Mouse (Mus musculus): ENCODE results near the gene Efs. TPM values are rescaled to one million over a fixed set of nuclear protein-coding genes. Genes with fewer than 3 reads are reported as not detected.

The Efs gene
- polyA plus RNA-seq, 1 experiment from 2014 or later: 11.7 TPM

- 17% methylated on average over 10 of the region's 10 CpGs for WGBS
- peak overlapping the region; percentile 98 for H3K9ac ChIP-seq (ENCODE audit: low read depth, low read length)
- H3K4me2 ChIP-seq (ENCODE audit: low read length): peak overlapping the region; percentile 96
- H3K4me3 ChIP-seq (ENCODE audit: low read depth, low read length): peak overlapping the region; percentile 78
- no peaks in the 10 kb centered on the region for H3K9me3 ChIP-seq (replicated peaks; ENCODE audit: control insufficient read depth, low read length, poor library complexity, severe bottlenecking)
- H3K27me3 ChIP-seq (ENCODE audit: control insufficient read depth, insufficient read depth, low read depth, low read length): no peaks in the 10 kb centered on the region
- ATAC-seq: peak; percentile 15; the same call in 1 of the 2 replicates
- H3K36me3 ChIP-seq (ENCODE audit: control insufficient read depth, insufficient read depth, low read length): peaks cover 2% of the 10 kb centered on the region; the same call in 1 of the 2 replicates
- H3K27ac ChIP-seq (ENCODE audit: low read length): peak overlapping the region; percentile 93
- H3K4me1 ChIP-seq (ENCODE audit: control insufficient read depth, insufficient read depth, low read length): peaks cover 20% of the 10 kb centered on the region
Measured at GRCm38 (mm10) chr14:54913343-54913742, 12.6 kb downstream of the Efs start.

GRCm38 (mm10) chr14:54912886-54913285 lies 13.0 kb downstream of the Efs start, which contains the start of gene Slc22a17:
Slc22a17 (minus strand) TSS chr14:54913132.
- WGBS: 0% methylated on average over 18 of the region's 28 CpGs
- H3K4me1 ChIP-seq (ENCODE audit: control insufficient read depth, insufficient read depth, low read length): peaks cover 20% of the 10 kb centered on the region
- H3K36me3 ChIP-seq (ENCODE audit: control insufficient read depth, insufficient read depth, low read length): peaks cover 7% of the 10 kb centered on the region
- H3K27ac ChIP-seq (ENCODE audit: low read length): peak within 1 kb of the TSS; percentile 93
- no peaks in the 10 kb centered on the region for H3K27me3 ChIP-seq (ENCODE audit: control insufficient read depth, insufficient read depth, low read depth, low read length)
- peak within 1 kb of the TSS; percentile 96 for H3K4me2 ChIP-seq (ENCODE audit: low read length)
- peak within 1 kb of the TSS; percentile 98 for H3K9ac ChIP-seq (ENCODE audit: low read depth, low read length)
- peak; percentile 97 for ATAC-seq
- no peaks in the 10 kb centered on the region for H3K9me3 ChIP-seq (replicated peaks; ENCODE audit: control insufficient read depth, low read length, poor library complexity, severe bottlenecking)
- peak within 1 kb of the TSS; percentile 78 for H3K4me3 ChIP-seq (ENCODE audit: low read depth, low read length)

- H3K27ac ChIP-seq (ENCODE audit: low read length): peak overlapping the region; percentile 93
- H3K4me3 ChIP-seq (ENCODE audit: low read depth, low read length): peak overlapping the region; percentile 78
- peaks cover 12% of the 10 kb centered on the region for H3K36me3 ChIP-seq (ENCODE audit: control insufficient read depth, insufficient read depth, low read length)
- no peaks in the 10 kb centered on the region for H3K27me3 ChIP-seq (ENCODE audit: control insufficient read depth, insufficient read depth, low read depth, low read length)
- H3K9ac ChIP-seq (ENCODE audit: low read depth, low read length): peak overlapping the region; percentile 98
- WGBS: 2% methylated on average over 50 of the region's 69 CpGs
- H3K4me1 ChIP-seq (ENCODE audit: control insufficient read depth, insufficient read depth, low read length): peaks cover 20% of the 10 kb centered on the region
- peak; percentile 74 for ATAC-seq
- peak overlapping the region; percentile 96 for H3K4me2 ChIP-seq (ENCODE audit: low read length)
- no peaks in the 10 kb centered on the region for H3K9me3 ChIP-seq (replicated peaks; ENCODE audit: control insufficient read depth, low read length, poor library complexity, severe bottlenecking)
Measured at GRCm38 (mm10) chr14:54912109-54912850, 13.6 kb downstream of the Efs start.

- Histone ChIP-seq H3K4me3 (ENCODE audit: low read depth, low read length) (no peak overlapping the region), H3K36me3 (ENCODE audit: control insufficient read depth, insufficient read depth, low read length) (peaks cover 24% of the 10 kb centered on the region), H3K9me3 (replicated peaks; ENCODE audit: control insufficient read depth, low read length, poor library complexity, severe bottlenecking) (no peaks in the 10 kb centered on the region), H3K4me1 (ENCODE audit: control insufficient read depth, insufficient read depth, low read length) (peaks cover 19% of the 10 kb centered on the region), H3K27ac (ENCODE audit: low read length) (no peak overlapping the region), H3K9ac (ENCODE audit: low read depth, low read length) (no peak overlapping the region; the same call in 1 of the 2 replicates), H3K4me2 (ENCODE audit: low read length) (no peak overlapping the region), H3K27me3 (ENCODE audit: control insufficient read depth, insufficient read depth, low read depth, low read length) (no peaks in the 10 kb centered on the region)
- whole genome bisulfite sequencing: 90% methylated on average over 7 of the region's 7 CpGs
- ATAC-seq: no peak
Measured at GRCm38 (mm10) chr14:54908682-54909081, 17.2 kb downstream of the Efs start.

- H3K9ac ChIP-seq (ENCODE audit: low read depth, low read length): no peak overlapping the region
- H3K27ac ChIP-seq (ENCODE audit: low read length): no peak overlapping the region
- no peak for ATAC-seq
- no peak overlapping the region for H3K4me2 ChIP-seq (ENCODE audit: low read length)
- peaks cover 27% of the 10 kb centered on the region for H3K36me3 ChIP-seq (ENCODE audit: control insufficient read depth, insufficient read depth, low read length)
- no peaks in the 10 kb centered on the region for H3K9me3 ChIP-seq (replicated peaks; ENCODE audit: control insufficient read depth, low read length, poor library complexity, severe bottlenecking)
- no peaks in the 10 kb centered on the region for H3K4me1 ChIP-seq (ENCODE audit: control insufficient read depth, insufficient read depth, low read length)
- no peaks in the 10 kb centered on the region for H3K27me3 ChIP-seq (ENCODE audit: control insufficient read depth, insufficient read depth, low read depth, low read length)
- H3K4me3 ChIP-seq (ENCODE audit: low read depth, low read length): no peak overlapping the region
- WGBS: 93% methylated on average over 4 of the region's 4 CpGs
Measured at GRCm38 (mm10) chr14:54903641-54904040, 22.3 kb downstream of the Efs start.

- H3K27ac ChIP-seq (ENCODE audit: low read length): peak overlapping the region; percentile 43; the same call in 1 of the 2 replicates
Measured at GRCm38 (mm10) chr14:54900383-54900782, 25.5 kb downstream of the Efs start.

GRCm38 (mm10) chr14:54897445-54897844 lies 28.5 kb downstream of the Efs start:
- no peaks in the 10 kb centered on the region for H3K27me3 ChIP-seq (ENCODE audit: control insufficient read depth, insufficient read depth, low read depth, low read length)
- H3K4me1 ChIP-seq (ENCODE audit: control insufficient read depth, insufficient read depth, low read length): peaks cover 17% of the 10 kb centered on the region
- WGBS: 68% methylated on average over 2 of the region's 2 CpGs

More at GRCm38 (mm10) chr14:54900383-54900782, 25.5 kb downstream of the Efs start:
- Histone ChIP-seq H3K4me2 (ENCODE audit: low read length) (no peak overlapping the region), H3K27me3 (ENCODE audit: control insufficient read depth, insufficient read depth, low read depth, low read length) (no peaks in the 10 kb centered on the region), H3K4me1 (ENCODE audit: control insufficient read depth, insufficient read depth, low read length) (peaks cover 11% of the 10 kb centered on the region), H3K36me3 (ENCODE audit: control insufficient read depth, insufficient read depth, low read length) (peaks cover 23% of the 10 kb centered on the region), H3K4me3 (ENCODE audit: low read depth, low read length) (no peak overlapping the region), H3K9ac (ENCODE audit: low read depth, low read length) (no peak overlapping the region), H3K9me3 (replicated peaks; ENCODE audit: control insufficient read depth, low read length, poor library complexity, severe bottlenecking) (no peaks in the 10 kb centered on the region)
- 0% methylated on average over 3 of the region's 3 CpGs for WGBS
- ATAC-seq: peak; percentile 43; the same call in 1 of the 2 replicates

GRCm38 (mm10) chr14:54894296-54895151 lies 31.4 kb downstream of the Efs start:
- WGBS: under 1% methylated on average over 47 of the region's 54 CpGs
- Histone ChIP-seq H3K4me3 (ENCODE audit: low read depth, low read length) (peak overlapping the region; percentile 95), H3K4me1 (ENCODE audit: control insufficient read depth, insufficient read depth, low read length) (peaks cover 17% of the 10 kb centered on the region), H3K36me3 (ENCODE audit: control insufficient read depth, insufficient read depth, low read length) (peaks cover 17% of the 10 kb centered on the region), H3K27me3 (ENCODE audit: control insufficient read depth, insufficient read depth, low read depth, low read length) (no peaks in the 10 kb centered on the region), H3K9ac (ENCODE audit: low read depth, low read length) (peak overlapping the region; percentile 99), H3K9me3 (replicated peaks; ENCODE audit: control insufficient read depth, low read length, poor library complexity, severe bottlenecking) (no peaks in the 10 kb centered on the region), H3K4me2 (ENCODE audit: low read length) (peak overlapping the region; percentile 81), H3K27ac (ENCODE audit: low read length) (peak overlapping the region; percentile 98)
- ATAC-seq: peak; percentile 61

More at GRCm38 (mm10) chr14:54897445-54897844, 28.5 kb downstream of the Efs start:
- no peaks in the 10 kb centered on the region for H3K9me3 ChIP-seq (replicated peaks; ENCODE audit: control insufficient read depth, low read length, poor library complexity, severe bottlenecking)
- no peak overlapping the region for H3K4me3 ChIP-seq (ENCODE audit: low read depth, low read length)
- peaks cover 17% of the 10 kb centered on the region for H3K36me3 ChIP-seq (ENCODE audit: control insufficient read depth, insufficient read depth, low read length)
- no peak overlapping the region for H3K27ac ChIP-seq (ENCODE audit: low read length)
- H3K4me2 ChIP-seq (ENCODE audit: low read length): no peak overlapping the region
- no peak for ATAC-seq
- H3K9ac ChIP-seq (ENCODE audit: low read depth, low read length): no peak overlapping the region
